Mouse (Mus musculus): ENCODE data around the gene Etfrf1.

- TF ChIP-seq POLR2A (IDR thresholded peaks at IDR 0.05; ENCODE audit: control insufficient read depth, extremely low read depth, insufficient read depth, low read length, poor library complexity) = no peak
- no peak for TF ChIP-seq CTCF (IDR thresholded peaks at IDR 0.05; ENCODE audit: borderline replicate concordance, control insufficient read depth, extremely low read depth, insufficient read depth, low read length, poor library complexity)
Measured at GRCm38 (mm10) chr6:145204440-145204839, 6.5 kb upstream of the Etfrf1 start.
